Comparison of ENCODE assay signal across 25 mouse cellular contexts in the genomic region with DNA sequence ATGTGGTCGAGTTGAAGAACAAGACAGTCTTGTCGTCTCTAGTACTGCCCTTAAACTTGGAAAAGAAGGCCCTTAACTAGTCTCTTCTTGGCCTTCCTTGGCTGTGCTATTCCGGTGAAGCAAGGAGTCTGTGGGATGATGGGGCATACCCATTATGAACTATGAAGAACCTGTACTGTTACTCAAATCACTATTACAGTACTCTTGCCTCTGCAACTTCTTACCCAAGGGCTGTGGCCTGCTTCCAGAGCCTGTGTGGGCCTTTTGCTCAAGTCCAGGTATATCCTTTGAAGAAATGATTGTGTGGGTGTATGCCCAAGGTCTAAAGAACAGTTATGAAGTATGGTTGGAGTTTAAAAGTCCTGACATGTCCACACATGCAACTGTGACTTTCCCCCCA. TPM values are rescaled to one million over a fixed set of nuclear protein-coding genes. Genes with fewer than 3 reads are reported as not detected.
"Had no signal": no experiment of that assay in that cellular context is flagged by ENCODE, and none has a peak within 500 bp of the region (broad histone marks: within the 10 kb centered on the region; RNA-seq: fewer than 3 reads in every experiment).

No protein-coding gene starts in this region.

- DNase-seq: lung, adult 2 months; lung, postnatal 14 days; lung, postnatal 36 days; right cerebral cortex, adult 18-20 months; right cerebral cortex, postnatal 25 days; right cerebral cortex, postnatal 4 days; spleen, adult 18-20 months; thymus, adult 18-20 months; thymus, postnatal 14 days; thymus, postnatal 36 days had no signal

- H3K27me3 ChIP-seq: lung, embryonic 15.5 days; midbrain, embryonic 13.5 days; midbrain, embryonic 15.5 days; neural tube, embryonic 12.5 days had no signal

- H3K4me2 ChIP-seq: lung, embryonic 15.5 days; midbrain, embryonic 11.5 days; midbrain, embryonic 13.5 days; midbrain, embryonic 15.5 days; neural tube, embryonic 12.5 days had no signal

- H3K4me3 ChIP-seq: lung, embryonic 15.5 days; megakaryocyte, embryonic 14.5 days; midbrain, embryonic 13.5 days; midbrain, embryonic 15.5 days; neural tube, embryonic 12.5 days had no signal

- H3K36me3 ChIP-seq: lung, embryonic 15.5 days; midbrain, embryonic 13.5 days; midbrain, embryonic 15.5 days; neural tube, embryonic 12.5 days had no signal

- H3K27ac ChIP-seq: lung, embryonic 15.5 days; macrophage; midbrain, embryonic 13.5 days; midbrain, embryonic 15.5 days; neural tube, embryonic 12.5 days had no signal

- ATAC-seq: midbrain, embryonic 13.5 days; midbrain, embryonic 15.5 days had no signal

- H3K9me3 ChIP-seq: lung, embryonic 15.5 days; midbrain, embryonic 13.5 days; midbrain, embryonic 15.5 days; neural tube, embryonic 12.5 days had no signal

- H3K9ac ChIP-seq: lung, embryonic 15.5 days; midbrain, embryonic 13.5 days; midbrain, embryonic 15.5 days; neural tube, embryonic 12.5 days had no signal

- H3K4me1 ChIP-seq: lung, embryonic 15.5 days; midbrain, embryonic 13.5 days; midbrain, embryonic 15.5 days; neural tube, embryonic 12.5 days had no signal

RNA-seq across cellular contexts. Expression of a gene that starts 1.2 kb away (rescaled TPM):
- polyA plus RNA-seq: liver, embryonic 16.5 days; lung, adult 2 months; macrophage; midbrain, embryonic 13.5 days; midbrain, embryonic 15.5 days; neural tube, embryonic 12.5 days; neural tube, embryonic 14.5 days; small intestine, adult 2 months; stomach, embryonic 14.5 days; stomach, embryonic 16.5 days; thymus, postnatal 0 days had no signal

RNA-seq across cellular contexts. Expression of a gene that starts 45.8 kb away (rescaled TPM):
- polyA plus RNA-seq: liver, embryonic 16.5 days; lung, adult 2 months; lung, embryonic 15.5 days; lung, postnatal 0 days; macrophage; midbrain, embryonic 11.5 days; midbrain, embryonic 13.5 days; midbrain, embryonic 15.5 days; midbrain, postnatal 0 days; neural tube, embryonic 12.5 days; neural tube, embryonic 14.5 days; small intestine, adult 2 months; stomach, embryonic 14.5 days; stomach, embryonic 16.5 days; thymus, postnatal 0 days had no signal
